Mouse (Mus musculus) small intestine, adult 2 months (tissue): ENCODE measurements at regions not wholly inside any gene's neighbourhood (a gene's known extent, or its start where the extent isn't known, plus 50 kb on each side); places are given as distances from the start of the nearest gene placed in this dataset.

ENCODE experiments used
- H3K27ac ChIP-seq: fragments of 200-500 bp; 2 replicates; pipeline ENCODE4 v1.5.1; 2012; ENCODE audit warnings: low read depth, low read length, control low read depth, inconsistent platforms; ENCODE audit not compliant: insufficient read depth
- H3K27me3 ChIP-seq: fragments of 200-500 bp; 2 replicates; pipeline ENCODE4 v1.6.1; 2012; ENCODE audit warnings: mild to moderate bottlenecking, moderate library complexity, low read length, inconsistent platforms; ENCODE audit not compliant: control insufficient read depth, insufficient read depth
- H3K36me3 ChIP-seq: fragments of 200-500 bp; 2 replicates; pipeline ENCODE4 v1.6.1; 2012; ENCODE audit warnings: mild to moderate bottlenecking, low read length, control low read depth, inconsistent platforms; ENCODE audit not compliant: control insufficient read depth, insufficient read depth
- H3K4me1 ChIP-seq: fragments of 200-500 bp; 2 replicates; pipeline ENCODE4 v1.6.1; 2012; ENCODE audit warnings: low read length, inconsistent platforms, mixed read lengths; ENCODE audit not compliant: control insufficient read depth, insufficient read depth, insufficient read length
- H3K4me3 ChIP-seq: fragments of 200-500 bp; 2 replicates; pipeline ENCODE4 v1.5.1; 2012; ENCODE audit warnings: low read depth, mild to moderate bottlenecking, control low read depth, inconsistent platforms, low read length, moderate library complexity
- CTCF ChIP-seq: fragments of 200-500 bp; IDR thresholded peaks from 2 replicates; pipeline ENCODE4 v1.5.1; 2012; ENCODE audit warnings: low read depth, mild to moderate bottlenecking, control low read depth, inconsistent platforms, low read length, moderate library complexity, mixed read lengths; ENCODE audit not compliant: insufficient replicate concordance, insufficient read length; ENCODE audit errors: extremely low read depth
- POLR2A ChIP-seq: fragments of 200-500 bp; IDR thresholded peaks from 2 replicates; pipeline ENCODE4 v1.6.1; 2012; ENCODE audit warnings: low read depth, mild to moderate bottlenecking, control low read depth, inconsistent platforms, low read length, moderate library complexity
- WGBS: fragments of 180-500 bp; shearing (Covaris S2); methylation state at CpG from one replicate; pipeline ENCODE4 v1.1.7; 2018; 5-methylcytosine and 5-hydroxymethylcytosine counted together

DNA sequence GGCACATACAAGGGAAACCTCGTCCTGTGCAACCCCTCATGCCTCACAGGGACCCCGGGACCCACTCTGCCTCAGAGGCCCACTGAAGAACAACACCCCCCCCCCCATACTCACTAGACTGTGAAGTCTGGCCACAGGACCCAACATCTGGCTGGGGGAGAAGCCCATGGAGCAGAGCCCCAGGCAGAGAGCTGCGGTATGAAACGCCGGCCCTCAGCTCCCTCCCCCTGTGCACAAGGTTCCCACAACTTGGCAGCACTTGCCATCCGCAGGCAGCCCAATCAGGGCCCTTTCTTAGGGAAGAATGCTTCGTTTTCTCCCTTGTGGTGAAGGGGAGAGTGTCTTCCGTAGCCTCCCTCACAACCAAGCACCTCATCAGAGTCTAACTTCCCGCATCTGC, 66.6 kb upstream of the Tmem132d start:
- WGBS, result 54% methylated on average over 9 of the region's 9 CpGs
- Histone ChIP-seq H3K36me3 (no peaks in the 10 kb centered on the region), H3K27me3 (no peaks in the 10 kb centered on the region), H3K4me3 (no peak overlapping the region), H3K4me1 (no peaks in the 10 kb centered on the region), H3K27ac (no peak overlapping the region)
- TF ChIP-seq POLR2A (no peak), CTCF (no peak)

DNA sequence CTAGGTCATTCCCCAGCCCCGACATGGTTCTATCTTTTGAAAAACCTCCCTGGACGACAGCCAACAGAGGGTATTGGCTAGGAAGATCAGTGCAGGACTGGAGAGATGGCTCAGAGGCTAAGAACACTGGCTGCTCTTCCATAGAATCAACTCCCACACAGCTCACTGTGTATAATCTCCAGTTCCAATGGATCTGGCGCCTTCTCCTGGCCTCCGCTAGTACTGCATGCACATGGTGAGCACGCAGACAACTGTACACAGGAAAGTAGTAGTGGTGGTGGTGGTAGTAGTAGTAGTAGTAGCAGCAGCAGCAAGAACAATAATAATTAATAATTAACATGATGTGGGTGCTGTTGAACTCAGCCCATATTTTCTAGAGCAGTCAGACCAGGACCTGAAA, 66.2 kb upstream of the Tmem132d start:
- TF ChIP-seq POLR2A, result no peak
- no peak for TF ChIP-seq CTCF
- no peak overlapping the region for H3K27ac ChIP-seq
- 56% methylated on average over 5 of the region's 5 CpGs for WGBS

DNA sequence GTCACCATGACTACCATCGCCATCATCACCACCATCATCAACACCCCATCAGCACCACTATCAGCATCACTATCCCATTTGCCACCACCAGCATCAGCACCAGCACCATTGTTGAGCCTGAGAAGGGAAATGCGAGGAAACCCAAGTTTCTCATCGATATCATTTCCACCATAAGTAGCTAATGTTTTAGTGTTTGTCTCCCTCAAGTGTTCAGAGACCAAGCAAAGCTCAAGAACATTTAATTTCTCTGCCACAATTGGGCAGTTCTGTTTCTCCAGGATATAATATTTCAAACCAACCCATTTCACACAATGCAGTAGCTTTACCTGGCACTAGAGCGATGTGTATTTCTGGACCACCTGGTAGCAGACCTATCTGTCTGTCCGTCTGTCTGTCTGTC, 59.7 kb upstream of the Tmem132d start:
- no peak overlapping the region for H3K4me3 ChIP-seq
- H3K27ac ChIP-seq, result no peak overlapping the region
- TF ChIP-seq CTCF, result no peak
- no peak for TF ChIP-seq POLR2A
- H3K36me3 ChIP-seq, result no peaks in the 10 kb centered on the region
- no peaks in the 10 kb centered on the region for H3K4me1 ChIP-seq
- no peaks in the 10 kb centered on the region for H3K27me3 ChIP-seq
- WGBS, result 77% methylated on average over 5 of the region's 5 CpGs

More for the DNA sequence above, 66.2 kb upstream of the Tmem132d start:
- Histone ChIP-seq H3K4me3 (no peak overlapping the region), H3K27me3 (no peaks in the 10 kb centered on the region), H3K36me3 (no peaks in the 10 kb centered on the region), H3K4me1 (no peaks in the 10 kb centered on the region)

DNA sequence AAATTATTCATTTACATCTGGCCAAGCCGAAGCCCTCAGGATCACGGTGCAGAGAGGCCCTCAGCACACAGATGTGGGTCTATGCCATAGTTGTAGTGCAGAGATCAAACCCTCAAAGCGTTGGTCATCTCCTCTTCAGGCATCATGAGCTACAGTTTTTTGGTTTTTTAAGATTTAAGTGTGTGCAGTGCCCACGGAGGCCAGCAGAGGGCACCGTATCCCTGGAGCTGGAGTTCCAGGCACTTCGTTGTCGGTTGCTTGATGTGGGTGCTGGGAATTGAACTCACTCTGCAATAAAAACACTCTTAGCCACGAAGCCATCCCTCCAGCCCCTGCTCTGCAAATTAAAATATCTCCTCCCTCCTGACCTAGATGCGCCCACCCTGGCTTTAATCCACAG, 58.3 kb upstream of the Tmem132d start:
- no peaks in the 10 kb centered on the region for H3K36me3 ChIP-seq
- no peaks in the 10 kb centered on the region for H3K27me3 ChIP-seq
- 42% methylated on average over 9 of the region's 9 CpGs for WGBS
- no peak overlapping the region for H3K4me3 ChIP-seq
- no peaks in the 10 kb centered on the region for H3K4me1 ChIP-seq
- peak; percentile 30; the same call in 1 of the 2 replicates for TF ChIP-seq CTCF
- no peak for TF ChIP-seq POLR2A
- no peak overlapping the region for H3K27ac ChIP-seq

DNA sequence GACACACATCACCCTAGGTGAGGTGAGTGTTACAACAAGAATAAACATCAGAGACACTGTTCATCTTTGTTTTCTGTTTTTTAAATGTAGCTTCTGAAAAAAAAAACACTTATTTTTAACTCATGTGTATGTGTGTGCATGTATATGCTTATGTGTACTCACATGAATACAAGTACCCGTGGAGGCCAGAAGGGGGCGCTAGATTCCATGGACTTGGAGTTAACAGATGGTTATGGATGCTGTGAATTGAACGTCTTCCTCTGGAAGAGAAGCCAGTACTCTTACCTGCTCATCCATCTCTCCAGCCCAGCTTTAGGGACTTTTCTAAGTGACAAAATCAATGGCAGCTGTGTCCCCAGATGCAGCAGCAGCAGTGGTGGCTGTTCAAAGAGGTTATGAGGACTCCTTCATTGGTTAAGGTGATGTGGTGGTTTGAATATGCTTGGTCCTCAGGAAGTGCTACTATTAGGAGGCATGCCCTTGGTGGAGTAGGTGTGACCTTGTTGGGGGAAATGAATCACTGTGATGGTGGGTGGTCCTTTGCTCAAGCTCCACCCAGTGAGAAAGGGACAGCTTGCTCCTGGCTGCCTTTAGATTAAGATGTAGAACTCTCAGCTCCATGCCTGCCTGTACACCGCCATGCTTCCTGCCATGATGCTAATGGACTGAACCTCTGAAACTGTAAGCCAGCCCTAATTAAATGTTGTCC, 56.1 kb upstream of the Tmem132d start:
- TF ChIP-seq POLR2A (no peak), CTCF (no peak)
- 74% methylated on average over 4 of the region's 4 CpGs for WGBS
- no peaks in the 10 kb centered on the region for H3K4me1 ChIP-seq

DNA sequence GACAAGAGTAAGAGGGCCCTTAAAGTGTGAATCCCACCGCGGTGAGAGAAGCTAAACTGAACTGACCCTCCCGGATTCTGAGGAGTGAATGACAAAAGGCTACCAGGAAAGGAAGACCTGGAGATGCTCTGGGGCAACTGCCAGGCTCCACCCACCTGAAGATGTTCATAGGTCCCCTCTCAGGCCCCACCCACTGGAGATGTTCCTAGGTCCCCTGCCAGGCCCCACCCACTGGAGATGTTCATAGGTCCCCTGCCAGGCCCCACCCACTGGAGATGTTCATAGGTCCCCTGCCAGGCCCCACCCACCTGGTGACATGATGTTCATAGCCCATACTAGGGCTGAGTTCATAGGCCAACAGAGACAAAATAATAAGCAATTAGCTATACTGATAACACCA, 54.5 kb upstream of the Tmem132d start:
- TF ChIP-seq POLR2A, result no peak
- TF ChIP-seq CTCF, result no peak
- no peaks in the 10 kb centered on the region for H3K4me1 ChIP-seq
- H3K27me3 ChIP-seq, result no peaks in the 10 kb centered on the region
- 78% methylated on average over 3 of the region's 3 CpGs for WGBS
- no peaks in the 10 kb centered on the region for H3K36me3 ChIP-seq
- no peak overlapping the region for H3K27ac ChIP-seq
- no peak overlapping the region for H3K4me3 ChIP-seq

More for the DNA sequence above, 56.1 kb upstream of the Tmem132d start:
- H3K4me3 ChIP-seq, result no peak overlapping the region
- H3K27ac ChIP-seq, result no peak overlapping the region
- H3K27me3 ChIP-seq, result no peaks in the 10 kb centered on the region
- no peaks in the 10 kb centered on the region for H3K36me3 ChIP-seq

DNA sequence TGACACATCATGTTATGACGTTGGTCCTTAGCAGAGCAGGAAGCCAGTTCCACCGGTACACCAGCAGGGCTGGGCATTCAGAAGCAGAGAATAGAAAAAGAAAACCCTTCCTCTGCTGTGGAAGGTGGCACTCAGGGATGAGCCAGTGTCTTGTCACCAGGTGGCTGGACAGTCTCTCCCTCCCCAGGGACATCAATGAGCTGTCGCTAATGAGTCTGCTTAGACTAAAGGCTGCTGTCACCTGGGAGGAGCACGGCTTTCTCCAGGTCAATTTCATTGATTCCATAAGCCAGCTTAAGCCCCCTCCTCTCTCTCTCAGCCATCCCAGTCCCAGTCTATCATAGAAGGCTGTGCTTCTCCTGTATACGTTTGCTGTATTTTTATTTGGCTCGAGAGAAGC, 51.2 kb upstream of the Tmem132d start:
- Histone ChIP-seq H3K4me1 (no peaks in the 10 kb centered on the region), H3K4me3 (no peak overlapping the region), H3K27ac (no peak overlapping the region), H3K27me3 (no peaks in the 10 kb centered on the region), H3K36me3 (no peaks in the 10 kb centered on the region)
- WGBS, result 47% methylated on average over 6 of the region's 6 CpGs
- TF ChIP-seq POLR2A (no peak), CTCF (no peak)

DNA sequence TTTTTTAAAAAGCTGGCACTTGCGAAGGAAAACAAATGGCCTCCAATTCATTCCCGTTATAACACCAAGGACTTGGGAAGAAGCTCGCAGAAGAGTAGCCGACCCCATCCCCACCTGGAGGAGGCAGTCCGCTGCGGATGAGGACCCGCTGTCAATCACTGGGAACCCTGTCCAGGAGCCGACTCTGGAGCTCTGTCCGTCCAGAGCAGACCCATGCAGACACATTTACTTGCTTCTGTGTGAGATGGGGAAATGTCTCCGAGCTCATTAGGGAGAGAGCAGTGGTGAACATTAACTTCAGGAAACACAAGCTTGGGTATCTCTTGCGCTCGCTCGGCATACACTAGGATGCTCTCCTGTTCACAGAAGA, 50.5 kb upstream of the Tmem132d start:
- no peaks in the 10 kb centered on the region for H3K27me3 ChIP-seq
- no peaks in the 10 kb centered on the region for H3K4me1 ChIP-seq
- no peak overlapping the region for H3K27ac ChIP-seq
- no peak for TF ChIP-seq POLR2A
- no peak for TF ChIP-seq CTCF
- no peaks in the 10 kb centered on the region for H3K36me3 ChIP-seq
- 17% methylated on average over 13 of the region's 13 CpGs for WGBS
- no peak overlapping the region for H3K4me3 ChIP-seq
